1 mouse cellular context compared by ENCODE assay signal in genomic region chr12:76405183-76405970, GRCm38 (mm10).
TF ChIP-seq lines count a peak whose summit lies in the region.

No protein-coding gene starts in this region.

TF ChIP-seq in myocyte, 11 proteins besides CTCF, POLR2A, EP300 and RAD21 (continued from another document):
- TF ChIP-seq SRF (IDR thresholded peaks at IDR 0.05; ENCODE audit: control insufficient read depth, insufficient read length, low read depth) (no peak), MYOD1 (IDR thresholded peaks at IDR 0.05; ENCODE audit: control insufficient read depth in 1 of 3, insufficient read length in 2 of 3, low read depth in 2 of 3) (no peak), E2F4 (IDR thresholded peaks at IDR 0.05; ENCODE audit: insufficient read depth) (no peak), USF1 (IDR thresholded peaks at IDR 0.05; ENCODE audit: low read depth) (no peak), CEBPB (IDR thresholded peaks at IDR 0.05; ENCODE audit: insufficient read depth, poor library complexity, severe bottlenecking) (no peak), POLR2AphosphoS2 (IDR thresholded peaks at IDR 0.05; ENCODE audit: insufficient read length, low read depth) (no peak), REST (IDR thresholded peaks at IDR 0.05; ENCODE audit: insufficient read depth, insufficient read length) (no peak), TCF3 (IDR thresholded peaks at IDR 0.05; ENCODE audit: insufficient read length, low read depth) (no peak), MAX (IDR thresholded peaks at IDR 0.05; ENCODE audit: low read depth) (no peak)
